ENCODE assay signal across 8 mouse cellular contexts in the genomic region with DNA sequence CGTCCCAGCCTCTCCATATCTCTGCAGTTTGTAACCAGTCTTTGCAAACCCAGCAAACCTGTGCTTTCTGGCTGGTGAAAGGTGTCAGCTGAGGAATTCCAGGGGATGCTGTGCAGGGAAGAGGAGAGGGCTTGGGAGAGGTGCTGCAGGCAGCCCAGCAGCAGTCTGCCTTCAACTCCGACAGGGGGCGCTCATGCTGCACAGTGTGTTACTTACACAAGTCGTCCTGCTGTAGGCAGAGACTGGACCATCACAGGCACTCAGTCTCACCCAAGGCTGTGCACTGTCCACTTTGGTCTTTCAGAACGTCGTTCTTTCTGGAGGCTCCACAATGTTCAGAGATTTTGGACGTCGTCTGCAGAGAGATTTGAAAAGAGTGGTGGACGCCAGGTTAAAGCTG.
DNase-seq lines count a peak whose midpoint lies in the region; ATAC-seq and TF ChIP-seq lines count a peak whose summit lies in the region.

No protein-coding gene starts in this region.

- no peaks in the 10 kb centered on the region for H3K79me2 ChIP-seq in MEL (ENCODE audit: control insufficient read depth, insufficient read depth, low read length, poor library complexity)

- WGBS in hindbrain, embryonic 11.5 days = 55% methylated on average over 9 of the region's 9 CpGs
- WGBS in limb, embryonic 15.5 days = 55% methylated on average over 9 of the region's 9 CpGs

- peak; percentile 48 for TF ChIP-seq RAD21 in MEL (IDR thresholded peaks at IDR 0.05; ENCODE audit: low read depth, low read length)

- TF ChIP-seq POLR2A in MEL (IDR thresholded peaks at IDR 0.05; ENCODE audit: control insufficient read depth in 1 of 2, insufficient read depth in 1 of 2, low read depth in 1 of 2, low read length in 2 of 2, poor library complexity in 1 of 2) = no peak

- TF ChIP-seq EP300 in MEL (IDR thresholded peaks at IDR 0.05; ENCODE audit: low read depth in 1 of 2, low read length in 2 of 2) = no peak

- peak; percentile 8 to 23 for DNase-seq in heart, postnatal 14 days
- DNase-seq in heart, adult 11 months = no peak
- peak; percentile 60 for DNase-seq in MEL (ENCODE audit: low read depth, low spot score)
- DNase-seq in cerebellum, adult 9-10 months = peak; percentile 79
- peak; percentile 67 for DNase-seq in hindbrain, embryonic 11.5 days (ENCODE audit: low spot score)
- peak; percentile 57 to 75 for DNase-seq in right cerebral cortex, postnatal 10 days (ENCODE audit: low spot score in 2 of 2)
- no peak for DNase-seq in B cell, adult 2 months

- H3K36me3 ChIP-seq in MEL (ENCODE audit: control insufficient read depth in 1 of 2, insufficient read depth in 2 of 2, low read length in 2 of 2) = no peaks in the 10 kb centered on the region
- H3K36me3 ChIP-seq in hindbrain, embryonic 11.5 days (ENCODE audit: control insufficient read depth, insufficient read depth, low read length) = no peaks in the 10 kb centered on the region
- H3K36me3 ChIP-seq in limb, embryonic 15.5 days = no peaks in the 10 kb centered on the region

- no peak for ATAC-seq in hindbrain, embryonic 11.5 days (ENCODE audit: low FRiP score)
- peak; percentile 61; the same call in 1 of the 2 replicates for ATAC-seq in limb, embryonic 15.5 days (ENCODE audit: insufficient number of reproducible peaks, low FRiP score, low TSS enrichment, low read depth)

- no peak overlapping the region for H3K4me2 ChIP-seq in hindbrain, embryonic 11.5 days (replicated peaks; ENCODE audit: low read depth, low read length)
- no peak overlapping the region for H3K4me2 ChIP-seq in limb, embryonic 15.5 days

- H3K27ac ChIP-seq in MEL (ENCODE audit: control insufficient read depth, low read depth, low read length) = no peak overlapping the region
- no peak overlapping the region for H3K27ac ChIP-seq in hindbrain, embryonic 11.5 days (ENCODE audit: low read depth, low read length)
- H3K27ac ChIP-seq in limb, embryonic 15.5 days = no peak overlapping the region

- H3K27me3 ChIP-seq in MEL (ENCODE audit: control insufficient read depth in 1 of 2, insufficient read depth in 2 of 2, low read length in 2 of 2) = no peaks in the 10 kb centered on the region
- H3K27me3 ChIP-seq in hindbrain, embryonic 11.5 days (ENCODE audit: control insufficient read depth, insufficient read depth, low read length) = no peaks in the 10 kb centered on the region
- no peaks in the 10 kb centered on the region for H3K27me3 ChIP-seq in limb, embryonic 15.5 days

- no peaks in the 10 kb centered on the region for H3K9me3 ChIP-seq in MEL (replicated peaks; ENCODE audit: insufficient read depth, low read length)
- no peaks in the 10 kb centered on the region for H3K9me3 ChIP-seq in hindbrain, embryonic 11.5 days (ENCODE audit: control insufficient read depth, low read length)
- H3K9me3 ChIP-seq in limb, embryonic 15.5 days = no peaks in the 10 kb centered on the region

- H3K9ac ChIP-seq in MEL (ENCODE audit: control insufficient read depth, low read depth, low read length, poor library complexity, severe bottlenecking) = no peak overlapping the region
- H3K9ac ChIP-seq in hindbrain, embryonic 11.5 days (ENCODE audit: low read depth, low read length) = no peak overlapping the region
- H3K9ac ChIP-seq in limb, embryonic 15.5 days = no peak overlapping the region

- intact Hi-C loops in heart, postnatal 14 days (cut with DNase I) = loop anchor here (2.0 kb wide), 1 partner anchor 53 kb away; no protein-coding TSS in a partner anchor

- TF ChIP-seq CTCF in MEL (IDR thresholded peaks at IDR 0.05 in 2 of 3, conservative IDR thresholded peaks at IDR 0.05 in 1 of 3; ENCODE audit: control insufficient read depth in 1 of 3, insufficient read depth in 1 of 3, low read depth in 2 of 3, low read length in 3 of 3, poor library complexity in 1 of 3, severe bottlenecking in 1 of 3) = peak; percentile 51 to 80 (median 55)

- no peaks in the 10 kb centered on the region for H3K4me1 ChIP-seq in MEL (ENCODE audit: control insufficient read depth in 1 of 2, insufficient read depth in 2 of 2, low read length in 2 of 2)
- H3K4me1 ChIP-seq in hindbrain, embryonic 11.5 days (replicated peaks; ENCODE audit: control insufficient read depth, insufficient read depth, low read length) = no peaks in the 10 kb centered on the region
- H3K4me1 ChIP-seq in limb, embryonic 15.5 days = no peaks in the 10 kb centered on the region

- no peak overlapping the region for H3K4me3 ChIP-seq in MEL (ENCODE audit: control insufficient read depth in 1 of 2, insufficient read depth in 1 of 2, low read depth in 2 of 2, low read length in 2 of 2)
- no peak overlapping the region for H3K4me3 ChIP-seq in hindbrain, embryonic 11.5 days (ENCODE audit: low read depth, low read length)
- H3K4me3 ChIP-seq in limb, embryonic 15.5 days = no peak overlapping the region

TF ChIP-seq in MEL, 35 proteins besides CTCF, POLR2A, EP300 and RAD21:
- no peak for TF ChIP-seq NRF1 (IDR thresholded peaks at IDR 0.05; ENCODE audit: insufficient read depth, low read depth, low read length, poor library complexity, severe bottlenecking)
- TF ChIP-seq SMC3 (IDR thresholded peaks at IDR 0.05; ENCODE audit: low read depth, low read length) = peak; percentile 33
- TF ChIP-seq ZC3H11A (IDR thresholded peaks at IDR 0.05; ENCODE audit: low read depth, low read length) = 0 out of 2 replicates have a peak, but pooled peaks have one; percentile 7

Comparison
In these comparisons a context has a peak if more than half of its experiments do, and no peak if none do; other contexts are left out.
1. DNase-seq: peak in heart, postnatal 14 days (2 of 2), MEL (single experiment), cerebellum, adult 9-10 months (single experiment), hindbrain, embryonic 11.5 days (single experiment) and right cerebral cortex, postnatal 10 days (2 of 2); none in heart, adult 11 months (single experiment) and B cell, adult 2 months (0 of 2).